Mouse (Mus musculus): ENCODE data around the gene Cdipt. TPM values are rescaled to one million over a fixed set of nuclear protein-coding genes. Genes with fewer than 3 reads are reported as not detected.

The Cdipt gene
- polyA plus RNA-seq, 1 experiment, result 154 TPM

GRCm38 (mm10) chr7:126967361-126967760, 8.4 kb upstream of the Cdipt start:
- no peaks in the 10 kb centered on the region for H3K36me3 ChIP-seq (ENCODE audit: control insufficient read depth, insufficient read depth, low read length)
- no peak for TF ChIP-seq CTCF (IDR thresholded peaks at IDR 0.05; ENCODE audit: extremely low read depth, insufficient read depth, insufficient read length, insufficient replicate concordance)
- no peak for TF ChIP-seq POLR2A (IDR thresholded peaks at IDR 0.05; ENCODE audit: low read depth, low read length)
- H3K4me1 ChIP-seq (ENCODE audit: control insufficient read depth, insufficient read depth, insufficient read length), result peaks cover 3% of the 10 kb centered on the region; the same call in 1 of the 2 replicates
- no peak overlapping the region for H3K27ac ChIP-seq (ENCODE audit: insufficient read depth, low read length)
- 84% methylated on average over 6 of the region's 6 CpGs for WGBS
- no peak for DNase-seq (ENCODE audit: low read depth in 1 of 2, low spot score in 2 of 2)
- no peak overlapping the region for H3K4me3 ChIP-seq (ENCODE audit: extremely low read depth, insufficient read depth, insufficient read length)
- H3K27me3 ChIP-seq (ENCODE audit: control insufficient read depth, insufficient read depth, low read length), result no peaks in the 10 kb centered on the region

- Histone ChIP-seq H3K4me3 (ENCODE audit: extremely low read depth, insufficient read depth, insufficient read length) (peak overlapping the region; percentile 38; the same call in 1 of the 2 replicates), H3K27ac (ENCODE audit: insufficient read depth, low read length) (peak overlapping the region; percentile 4; the same call in 1 of the 2 replicates), H3K36me3 (ENCODE audit: control insufficient read depth, insufficient read depth, low read length) (peaks cover 17% of the 10 kb centered on the region), H3K4me1 (ENCODE audit: control insufficient read depth, insufficient read depth, insufficient read length) (no peaks in the 10 kb centered on the region; the same call in 1 of the 2 replicates), H3K27me3 (ENCODE audit: control insufficient read depth, insufficient read depth, low read length) (no peaks in the 10 kb centered on the region)
- TF ChIP-seq CTCF (IDR thresholded peaks at IDR 0.05; ENCODE audit: extremely low read depth, insufficient read depth, insufficient read length, insufficient replicate concordance) (no peak), POLR2A (IDR thresholded peaks at IDR 0.05; ENCODE audit: low read depth, low read length) (no peak)
- no peak for DNase-seq (ENCODE audit: low read depth in 1 of 2, low spot score in 2 of 2)
- 6% methylated on average over 8 of the region's 8 CpGs for WGBS
These were observed 221 bp upstream of the Cdipt start for GRCm38 (mm10) chr7:126975493-126975892.

- peak within 1 kb of the TSS; percentile 95 for H3K27ac ChIP-seq (ENCODE audit: insufficient read depth, low read length)
- peak within 1 kb of the TSS; percentile 84 for H3K4me3 ChIP-seq (ENCODE audit: extremely low read depth, insufficient read depth, insufficient read length)
- H3K27me3 ChIP-seq (ENCODE audit: control insufficient read depth, insufficient read depth, low read length), result no peaks in the 10 kb centered on the region
- DNase-seq (ENCODE audit: low read depth in 1 of 2, low spot score in 2 of 2), result peak; percentile 92 to 93
- TF ChIP-seq CTCF (IDR thresholded peaks at IDR 0.05; ENCODE audit: extremely low read depth, insufficient read depth, insufficient read length, insufficient replicate concordance) (peak; percentile 94), POLR2A (IDR thresholded peaks at IDR 0.05; ENCODE audit: low read depth, low read length) (no peak)
- H3K36me3 ChIP-seq (ENCODE audit: control insufficient read depth, insufficient read depth, low read length), result peaks cover 18% of the 10 kb centered on the region
- H3K4me1 ChIP-seq (ENCODE audit: control insufficient read depth, insufficient read depth, insufficient read length), result no peaks in the 10 kb centered on the region; the same call in 1 of the 2 replicates
- WGBS, result under 1% methylated on average over 55 of the region's 55 CpGs
These were observed 494 bp downstream of the Cdipt start, which contains the start of gene Cdiptos for GRCm38 (mm10) chr7:126975950-126976866. Cdiptos (minus strand) TSS chr7:126976098.

GRCm38 (mm10) chr7:126976878-126977459, 1.3 kb downstream of the Cdipt start:
- Histone ChIP-seq H3K36me3 (ENCODE audit: control insufficient read depth, insufficient read depth, low read length) (peaks cover 20% of the 10 kb centered on the region), H3K27me3 (ENCODE audit: control insufficient read depth, insufficient read depth, low read length) (no peaks in the 10 kb centered on the region), H3K4me3 (ENCODE audit: extremely low read depth, insufficient read depth, insufficient read length) (peak overlapping the region; percentile 84), H3K4me1 (ENCODE audit: control insufficient read depth, insufficient read depth, insufficient read length) (no peaks in the 10 kb centered on the region; the same call in 1 of the 2 replicates), H3K27ac (ENCODE audit: insufficient read depth, low read length) (peak overlapping the region; percentile 95)
- TF ChIP-seq POLR2A (IDR thresholded peaks at IDR 0.05; ENCODE audit: low read depth, low read length), result no peak
- no peak for TF ChIP-seq CTCF (IDR thresholded peaks at IDR 0.05; ENCODE audit: extremely low read depth, insufficient read depth, insufficient read length, insufficient replicate concordance)
- WGBS, result 26% methylated on average over 14 of the region's 14 CpGs
- DNase-seq (ENCODE audit: low read depth in 1 of 2, low spot score in 2 of 2), result no peak

- H3K4me1 ChIP-seq (ENCODE audit: control insufficient read depth, insufficient read depth, insufficient read length), result no peaks in the 10 kb centered on the region; the same call in 1 of the 2 replicates
- H3K4me3 ChIP-seq (ENCODE audit: extremely low read depth, insufficient read depth, insufficient read length), result peak overlapping the region; percentile 29; the same call in 1 of the 2 replicates
- peaks cover 20% of the 10 kb centered on the region for H3K36me3 ChIP-seq (ENCODE audit: control insufficient read depth, insufficient read depth, low read length)
- 63% methylated on average over 6 of the region's 6 CpGs for WGBS
- no peak for DNase-seq (ENCODE audit: low read depth in 1 of 2, low spot score in 2 of 2)
- no peaks in the 10 kb centered on the region for H3K27me3 ChIP-seq (ENCODE audit: control insufficient read depth, insufficient read depth, low read length)
- TF ChIP-seq POLR2A (IDR thresholded peaks at IDR 0.05; ENCODE audit: low read depth, low read length) (no peak; the same call in 1 of the 2 replicates), CTCF (IDR thresholded peaks at IDR 0.05; ENCODE audit: extremely low read depth, insufficient read depth, insufficient read length, insufficient replicate concordance) (no peak)
- peak overlapping the region; percentile 52 for H3K27ac ChIP-seq (ENCODE audit: insufficient read depth, low read length)
These were observed 3.1 kb downstream of the Cdipt start for GRCm38 (mm10) chr7:126978841-126979240.

- Histone ChIP-seq H3K27ac (ENCODE audit: insufficient read depth, low read length) (no peak overlapping the region), H3K4me3 (ENCODE audit: extremely low read depth, insufficient read depth, insufficient read length) (no peak overlapping the region), H3K27me3 (ENCODE audit: control insufficient read depth, insufficient read depth, low read length) (no peaks in the 10 kb centered on the region), H3K4me1 (ENCODE audit: control insufficient read depth, insufficient read depth, insufficient read length) (no peaks in the 10 kb centered on the region; the same call in 1 of the 2 replicates), H3K36me3 (ENCODE audit: control insufficient read depth, insufficient read depth, low read length) (peaks cover 20% of the 10 kb centered on the region)
- no peak for DNase-seq (ENCODE audit: low read depth in 1 of 2, low spot score in 2 of 2)
- WGBS, result 98% methylated on average over 2 of the region's 2 CpGs
- TF ChIP-seq POLR2A (IDR thresholded peaks at IDR 0.05; ENCODE audit: low read depth, low read length) (no peak), CTCF (IDR thresholded peaks at IDR 0.05; ENCODE audit: extremely low read depth, insufficient read depth, insufficient read length, insufficient replicate concordance) (no peak)
These were observed 5.9 kb downstream of the Cdipt start for GRCm38 (mm10) chr7:126981601-126982000.
